Mouse (Mus musculus) bone marrow macrophage, adult 2 months (primary cell): ENCODE results near the gene Smpd3.

Experiments
- CTCF ChIP-seq: IDR thresholded peaks from 2 replicates; pipeline ENCODE4 v1.5.1; 2012; ENCODE audit warnings: low read depth, mild to moderate bottlenecking, low read length, moderate library complexity
- POLR2A ChIP-seq: IDR thresholded peaks from 2 replicates; pipeline ENCODE4 v1.6.1; 2012; ENCODE audit warnings: mild to moderate bottlenecking, low read depth, low read length, borderline replicate concordance

GRCm38 (mm10) chr8:106276709-106277317, 61.0 kb downstream of the Smpd3 start:
- TF ChIP-seq CTCF (no peak), POLR2A (no peak)
